Mouse (Mus musculus) small intestine, adult 2 months (tissue): ENCODE data around the gene Nlrp10. TPM values are rescaled to one million over a fixed set of nuclear protein-coding genes. Genes with fewer than 3 reads are reported as not detected.

Experiments used
- H3K27ac ChIP-seq: fragments of 200-500 bp; 2 replicates; pipeline ENCODE4 v1.5.1; 2012; ENCODE audit warnings: low read depth, low read length, control low read depth, inconsistent platforms; ENCODE audit not compliant: insufficient read depth
- H3K27me3 ChIP-seq: fragments of 200-500 bp; 2 replicates; pipeline ENCODE4 v1.6.1; 2012; ENCODE audit warnings: mild to moderate bottlenecking, moderate library complexity, low read length, inconsistent platforms; ENCODE audit not compliant: control insufficient read depth, insufficient read depth
- H3K36me3 ChIP-seq: fragments of 200-500 bp; 2 replicates; pipeline ENCODE4 v1.6.1; 2012; ENCODE audit warnings: mild to moderate bottlenecking, low read length, control low read depth, inconsistent platforms; ENCODE audit not compliant: control insufficient read depth, insufficient read depth
- H3K4me1 ChIP-seq: fragments of 200-500 bp; 2 replicates; pipeline ENCODE4 v1.6.1; 2012; ENCODE audit warnings: low read length, inconsistent platforms, mixed read lengths; ENCODE audit not compliant: control insufficient read depth, insufficient read depth, insufficient read length
- H3K4me3 ChIP-seq: fragments of 200-500 bp; 2 replicates; pipeline ENCODE4 v1.5.1; 2012; ENCODE audit warnings: low read depth, mild to moderate bottlenecking, control low read depth, inconsistent platforms, low read length, moderate library complexity
- CTCF ChIP-seq: fragments of 200-500 bp; IDR thresholded peaks from 2 replicates; pipeline ENCODE4 v1.5.1; 2012; ENCODE audit warnings: low read depth, mild to moderate bottlenecking, control low read depth, inconsistent platforms, low read length, moderate library complexity, mixed read lengths; ENCODE audit not compliant: insufficient replicate concordance, insufficient read length; ENCODE audit errors: extremely low read depth
- POLR2A ChIP-seq: fragments of 200-500 bp; IDR thresholded peaks from 2 replicates; pipeline ENCODE4 v1.6.1; 2012; ENCODE audit warnings: low read depth, mild to moderate bottlenecking, control low read depth, inconsistent platforms, low read length, moderate library complexity
- WGBS: fragments of 180-500 bp; shearing (Covaris S2); methylation state at CpG from one replicate; pipeline ENCODE4 v1.1.7; 2018; 5-methylcytosine and 5-hydroxymethylcytosine counted together
- polyA plus RNA-seq: library from polyadenylated mRNA; depleted of rRNA; stranded (reverse); fragments of >200 nt; gene quantifications from 2 replicates; pipeline ENCODE4 v1.2.3, GENCODE M21; 2012

Gene Nlrp10
- polyA plus RNA-seq, 1 experiment = 0.03 TPM

- Histone ChIP-seq H3K4me3 (no peak overlapping the region), H3K27me3 (peaks cover 23% of the 10 kb centered on the region), H3K36me3 (no peaks in the 10 kb centered on the region), H3K4me1 (no peaks in the 10 kb centered on the region), H3K27ac (no peak overlapping the region)
- TF ChIP-seq POLR2A (no peak), CTCF (no peak)
- WGBS = 69% methylated on average over 6 of the region's 6 CpGs
Measured at GRCm38 (mm10) chr7:108952801-108953200, 22.8 kb upstream of the Nlrp10 start.

GRCm38 (mm10) chr7:108950762-108951331, 20.9 kb upstream of the Nlrp10 start:
- TF ChIP-seq CTCF (no peak), POLR2A (no peak)
- 2% methylated on average over 52 of the region's 52 CpGs for WGBS
- peaks cover 23% of the 10 kb centered on the region for H3K27me3 ChIP-seq
- peak overlapping the region; percentile 52 for H3K4me3 ChIP-seq
- no peak overlapping the region for H3K27ac ChIP-seq
- no peaks in the 10 kb centered on the region for H3K36me3 ChIP-seq
- no peaks in the 10 kb centered on the region for H3K4me1 ChIP-seq

GRCm38 (mm10) chr7:108950312-108950761, 20.4 kb upstream of the Nlrp10 start, which contains the start of gene Tub:
Tub (plus strand) TSS chr7:108950338.
- Histone ChIP-seq H3K4me3 (peak within 1 kb of the TSS; percentile 52), H3K36me3 (no peaks in the 10 kb centered on the region), H3K27ac (no peak within 1 kb of the TSS), H3K27me3 (peaks cover 23% of the 10 kb centered on the region), H3K4me1 (no peaks in the 10 kb centered on the region)
- TF ChIP-seq POLR2A (no peak), CTCF (no peak)
- WGBS = 2% methylated on average over 43 of the region's 44 CpGs

- WGBS = 45% methylated on average over 2 of the region's 2 CpGs
- no peak for TF ChIP-seq CTCF
- no peak for TF ChIP-seq POLR2A
- H3K36me3 ChIP-seq = 0 out of 2 replicates have a peak, but pooled peaks cover 2% of the 10 kb centered on the region
- no peaks in the 10 kb centered on the region for H3K4me1 ChIP-seq
- peaks cover 23% of the 10 kb centered on the region for H3K27me3 ChIP-seq
- H3K4me3 ChIP-seq = no peak overlapping the region
- no peak overlapping the region for H3K27ac ChIP-seq
Measured at GRCm38 (mm10) chr7:108949301-108949700, 19.3 kb upstream of the Nlrp10 start.

- Histone ChIP-seq H3K27me3 (peaks cover 23% of the 10 kb centered on the region), H3K36me3 (0 out of 2 replicates have a peak, but pooled peaks cover 2% of the 10 kb centered on the region), H3K27ac (no peak overlapping the region), H3K4me1 (no peaks in the 10 kb centered on the region), H3K4me3 (no peak overlapping the region)
- TF ChIP-seq CTCF (no peak), POLR2A (no peak)
Measured at GRCm38 (mm10) chr7:108948611-108949010, 18.6 kb upstream of the Nlrp10 start.

- Histone ChIP-seq H3K27me3 (no peaks in the 10 kb centered on the region), H3K4me1 (no peaks in the 10 kb centered on the region), H3K36me3 (peaks cover 37% of the 10 kb centered on the region), H3K27ac (no peak overlapping the region), H3K4me3 (no peak overlapping the region)
- TF ChIP-seq POLR2A = no peak
- TF ChIP-seq CTCF = no peak
- WGBS = 1% methylated on average over 2 of the region's 2 CpGs
Measured at GRCm38 (mm10) chr7:108944002-108944401, 14.0 kb upstream of the Nlrp10 start.

- H3K27ac ChIP-seq = no peak overlapping the region
- H3K36me3 ChIP-seq = peaks cover 53% of the 10 kb centered on the region
- H3K4me3 ChIP-seq = no peak overlapping the region
- H3K4me1 ChIP-seq = no peaks in the 10 kb centered on the region
- TF ChIP-seq POLR2A (no peak), CTCF (no peak)
- H3K27me3 ChIP-seq = no peaks in the 10 kb centered on the region
- WGBS = 78% methylated on average over 9 of the region's 9 CpGs
Measured at GRCm38 (mm10) chr7:108941466-108941865, 11.5 kb upstream of the Nlrp10 start.
